Mouse (Mus musculus): ENCODE measurements around the gene Cnksr3. TPM values are rescaled to one million over a fixed set of nuclear protein-coding genes. Genes with fewer than 3 reads are reported as not detected.
A peak's percentile ranks its signal among the peaks of the same experiment; 100 is the strongest.

Cnksr3 gene
- polyA plus RNA-seq, 1 experiment from 2014 or later, result 7.4 TPM

DNA sequence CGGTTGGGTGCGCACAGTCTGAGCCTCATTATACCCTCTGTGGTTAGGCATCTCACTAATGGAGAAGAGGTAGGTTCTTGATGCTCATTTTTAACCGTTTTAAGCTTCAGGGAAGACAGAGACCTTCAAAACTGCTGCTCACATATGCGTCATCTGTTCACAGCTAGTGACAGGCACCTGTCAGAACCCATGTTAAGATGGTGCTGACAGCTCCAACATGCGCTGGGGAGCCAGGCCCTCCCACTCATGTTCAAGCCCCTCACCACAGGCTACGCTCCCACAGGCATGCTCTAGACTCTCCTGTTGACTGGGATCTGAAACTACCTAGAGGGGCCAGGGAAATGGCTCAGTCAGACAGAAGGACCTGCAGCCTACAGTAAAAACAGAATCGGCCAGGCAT, 11.4 kb downstream of the Cnksr3 start:
- Histone ChIP-seq H3K4me1 (ENCODE audit: insufficient read depth, low read depth, low read length) (peaks cover 7% of the 10 kb centered on the region), H3K4me2 (replicated peaks; ENCODE audit: low read depth, low read length) (no peak overlapping the region), H3K27me3 (replicated peaks; ENCODE audit: insufficient read depth, low read length) (no peaks in the 10 kb centered on the region), H3K9me3 (ENCODE audit: low read length) (no peaks in the 10 kb centered on the region), H3K27ac (ENCODE audit: low read length) (no peak overlapping the region), H3K9ac (replicated peaks; ENCODE audit: low read depth) (no peak overlapping the region), H3K36me3 (ENCODE audit: insufficient read depth, low read length) (no peaks in the 10 kb centered on the region), H3K4me3 (ENCODE audit: low read depth, low read length) (no peak overlapping the region)
- TF ChIP-seq EP300 (IDR thresholded peaks at IDR 0.05) (no peak), CTCF (IDR thresholded peaks at IDR 0.05) (no peak)
- no peak for DNase-seq (ENCODE audit: low spot score)
- no peak for ATAC-seq
- WGBS, result 92% methylated on average over 7 of the region's 7 CpGs

- Histone ChIP-seq H3K27ac (ENCODE audit: low read length) (no peak overlapping the region), H3K4me3 (ENCODE audit: low read depth, low read length) (no peak overlapping the region), H3K4me1 (ENCODE audit: insufficient read depth, low read depth, low read length) (peaks cover 7% of the 10 kb centered on the region), H3K9me3 (ENCODE audit: low read length) (no peaks in the 10 kb centered on the region), H3K4me2 (replicated peaks; ENCODE audit: low read depth, low read length) (no peak overlapping the region), H3K9ac (replicated peaks; ENCODE audit: low read depth) (no peak overlapping the region), H3K27me3 (replicated peaks; ENCODE audit: insufficient read depth, low read length) (no peaks in the 10 kb centered on the region), H3K36me3 (ENCODE audit: insufficient read depth, low read length) (no peaks in the 10 kb centered on the region)
- TF ChIP-seq CTCF (IDR thresholded peaks at IDR 0.05) (no peak), EP300 (IDR thresholded peaks at IDR 0.05) (no peak)
- DNase-seq (ENCODE audit: low spot score) (no peak), ATAC-seq (no peak)
Observed at GRCm38 (mm10) chr10:7198201-7198600, 13.8 kb downstream of the Cnksr3 start.

GRCm38 (mm10) chr10:7197733-7198132, 14.3 kb downstream of the Cnksr3 start:
- ATAC-seq, result no peak
- peaks cover 7% of the 10 kb centered on the region for H3K4me1 ChIP-seq (ENCODE audit: insufficient read depth, low read depth, low read length)
- WGBS, result 84% methylated on average over 6 of the region's 6 CpGs
- H3K9ac ChIP-seq (replicated peaks; ENCODE audit: low read depth), result no peak overlapping the region
- no peaks in the 10 kb centered on the region for H3K9me3 ChIP-seq (ENCODE audit: low read length)
- no peak for DNase-seq (ENCODE audit: low spot score)
- no peak overlapping the region for H3K4me2 ChIP-seq (replicated peaks; ENCODE audit: low read depth, low read length)
- H3K4me3 ChIP-seq (ENCODE audit: low read depth, low read length), result no peak overlapping the region
- no peaks in the 10 kb centered on the region for H3K36me3 ChIP-seq (ENCODE audit: insufficient read depth, low read length)
- no peaks in the 10 kb centered on the region for H3K27me3 ChIP-seq (replicated peaks; ENCODE audit: insufficient read depth, low read length)
- no peak for TF ChIP-seq CTCF (IDR thresholded peaks at IDR 0.05)
- TF ChIP-seq EP300 (IDR thresholded peaks at IDR 0.05), result no peak
- no peak overlapping the region for H3K27ac ChIP-seq (ENCODE audit: low read length)

DNA sequence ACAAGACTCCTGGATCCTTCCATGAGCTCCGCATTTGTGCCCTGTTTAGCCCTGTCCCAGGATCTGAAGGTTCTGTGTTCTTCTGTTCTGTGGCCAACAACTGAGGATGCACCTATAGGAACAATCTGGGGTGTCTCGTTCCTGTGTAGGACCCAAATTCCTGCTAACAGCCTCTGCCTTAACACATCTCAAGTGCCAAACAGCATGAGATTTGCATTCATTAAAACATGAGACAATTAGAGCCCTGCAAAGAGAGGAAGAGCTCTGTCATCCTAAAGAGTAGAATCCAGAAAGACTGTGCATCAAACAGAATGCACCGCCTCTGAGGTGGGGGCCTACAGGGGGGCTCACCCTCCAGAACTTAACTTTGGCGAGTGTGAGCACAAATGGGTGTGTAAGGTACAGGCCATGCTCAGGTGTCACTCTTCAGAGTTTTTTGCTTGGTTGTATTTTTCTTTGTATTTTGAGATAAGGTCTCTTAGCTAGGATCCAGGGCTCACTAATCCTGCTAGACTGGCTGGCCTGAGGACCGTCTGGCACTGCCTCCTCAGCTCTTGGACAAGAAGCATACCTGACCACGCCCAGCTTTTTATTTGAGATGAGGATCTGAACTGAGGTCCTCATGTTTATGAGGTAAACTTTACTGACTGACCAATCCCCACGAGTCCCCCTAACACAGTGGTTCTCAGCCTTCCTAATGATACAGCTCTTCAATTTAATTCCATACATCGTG, 15.2 kb downstream of the Cnksr3 start:
- Histone ChIP-seq H3K9ac (replicated peaks; ENCODE audit: low read depth) (no peak overlapping the region), H3K4me1 (ENCODE audit: insufficient read depth, low read depth, low read length) (peaks cover 7% of the 10 kb centered on the region), H3K9me3 (ENCODE audit: low read length) (no peaks in the 10 kb centered on the region), H3K4me2 (replicated peaks; ENCODE audit: low read depth, low read length) (no peak overlapping the region), H3K27ac (ENCODE audit: low read length) (no peak overlapping the region), H3K4me3 (ENCODE audit: low read depth, low read length) (no peak overlapping the region), H3K36me3 (ENCODE audit: insufficient read depth, low read length) (no peaks in the 10 kb centered on the region), H3K27me3 (replicated peaks; ENCODE audit: insufficient read depth, low read length) (no peaks in the 10 kb centered on the region)
- TF ChIP-seq EP300 (IDR thresholded peaks at IDR 0.05), result no peak
- TF ChIP-seq CTCF (IDR thresholded peaks at IDR 0.05), result no peak
- WGBS, result 70% methylated on average over 8 of the region's 8 CpGs
- DNase-seq (ENCODE audit: low spot score) (peak; percentile 55), ATAC-seq (peak; percentile 78)

DNA sequence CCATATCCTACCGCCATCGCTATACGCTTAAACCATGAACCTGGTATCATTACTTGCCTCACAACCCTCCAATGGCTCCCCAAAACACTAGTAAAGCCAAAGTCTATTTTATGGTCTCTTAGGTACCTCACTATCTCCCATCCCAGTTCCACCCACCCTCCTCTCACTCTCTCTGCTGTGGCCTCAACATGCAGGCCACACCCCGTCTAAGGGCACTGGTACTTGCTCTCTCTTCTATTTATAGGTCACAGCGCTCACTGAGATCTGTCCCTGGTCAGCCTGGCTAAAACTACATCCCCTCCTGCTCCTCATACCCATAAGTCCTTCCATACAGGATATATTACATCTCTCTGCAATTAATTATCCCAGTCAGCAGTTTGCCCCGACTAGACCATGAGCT, 16.1 kb downstream of the Cnksr3 start:
- no peak overlapping the region for H3K27ac ChIP-seq (ENCODE audit: low read length)
- TF ChIP-seq EP300 (IDR thresholded peaks at IDR 0.05), result no peak
- 67% methylated on average over 6 of the region's 6 CpGs for WGBS
- no peaks in the 10 kb centered on the region for H3K36me3 ChIP-seq (ENCODE audit: insufficient read depth, low read length)
- H3K4me2 ChIP-seq (replicated peaks; ENCODE audit: low read depth, low read length), result no peak overlapping the region
- H3K27me3 ChIP-seq (replicated peaks; ENCODE audit: insufficient read depth, low read length), result no peaks in the 10 kb centered on the region
- no peak overlapping the region for H3K4me3 ChIP-seq (ENCODE audit: low read depth, low read length)
- peaks cover 7% of the 10 kb centered on the region for H3K4me1 ChIP-seq (ENCODE audit: insufficient read depth, low read depth, low read length)
- ATAC-seq (0 out of 2 replicates have a peak, but pooled peaks have one; percentile 18), DNase-seq (ENCODE audit: low spot score) (no peak)
- no peak overlapping the region for H3K9ac ChIP-seq (replicated peaks; ENCODE audit: low read depth)
- H3K9me3 ChIP-seq (ENCODE audit: low read length), result no peaks in the 10 kb centered on the region

- no peak for DNase-seq (ENCODE audit: low spot score)
- 81% methylated on average over 9 of the region's 9 CpGs for WGBS
- peaks cover 16% of the 10 kb centered on the region for H3K4me1 ChIP-seq (ENCODE audit: insufficient read depth, low read depth, low read length)
- no peak overlapping the region for H3K9ac ChIP-seq (replicated peaks; ENCODE audit: low read depth)
- H3K27ac ChIP-seq (ENCODE audit: low read length), result no peak overlapping the region
- H3K4me2 ChIP-seq (replicated peaks; ENCODE audit: low read depth, low read length), result no peak overlapping the region
- no peaks in the 10 kb centered on the region for H3K9me3 ChIP-seq (ENCODE audit: low read length)
- H3K36me3 ChIP-seq (ENCODE audit: insufficient read depth, low read length), result no peaks in the 10 kb centered on the region
- TF ChIP-seq EP300 (IDR thresholded peaks at IDR 0.05) (no peak), CTCF (IDR thresholded peaks at IDR 0.05) (no peak)
- H3K27me3 ChIP-seq (replicated peaks; ENCODE audit: insufficient read depth, low read length), result no peaks in the 10 kb centered on the region
- no peak overlapping the region for H3K4me3 ChIP-seq (ENCODE audit: low read depth, low read length)
- no peak for ATAC-seq
Observed at GRCm38 (mm10) chr10:7191721-7192413, 20.2 kb downstream of the Cnksr3 start.

Measured in lung, postnatal 0 days (tissue).